Mouse (Mus musculus) heart, embryonic 16.5 days (tissue): ENCODE results near the gene Mindy4. TPM values are rescaled to one million over a fixed set of nuclear protein-coding genes. Genes with fewer than 3 reads are reported as not detected.

Experiments
- ATAC-seq: fragments of 200-750 bp; cut with Nextera tagmentation; replicated peaks from 2 replicates; pipeline ENCODE4 v1.8.0; 2017; ENCODE audit warnings: moderate number of reproducible peaks; ENCODE audit not compliant: insufficient read depth, low FRiP score; ENCODE audit errors: extremely low read depth
- H3K27ac ChIP-seq: fragments of 300-500 bp; sonication (generic); 2 replicates; pipeline ENCODE4 v1.5.1; 2014; ENCODE audit warnings: mild to moderate bottlenecking, low read length, control low read depth, moderate library complexity
- H3K27me3 ChIP-seq: fragments of 300-500 bp; sonication (generic); 2 replicates; pipeline ENCODE4 v1.6.1; 2014; ENCODE audit warnings: low read length, mixed read lengths; ENCODE audit not compliant: control insufficient read depth, insufficient read depth
- H3K36me3 ChIP-seq: fragments of 300-500 bp; sonication (generic); 2 replicates; pipeline ENCODE4 v1.6.1; 2014; ENCODE audit not compliant: control insufficient read depth, insufficient read depth
- H3K4me1 ChIP-seq: fragments of 300-500 bp; sonication (generic); 2 replicates; pipeline ENCODE4 v1.6.1; 2014; ENCODE audit warnings: low read length, mixed read lengths; ENCODE audit not compliant: control insufficient read depth, insufficient read depth
- H3K4me2 ChIP-seq: fragments of 300-500 bp; sonication (generic); 2 replicates; pipeline ENCODE4 v1.6.1; 2014; ENCODE audit warnings: low read depth, mild to moderate bottlenecking, control low read depth, low read length
- H3K4me3 ChIP-seq: fragments of 300-500 bp; sonication (generic); 2 replicates; pipeline ENCODE4 v1.5.1; 2014; ENCODE audit warnings: mild to moderate bottlenecking, control low read depth, low read length
- H3K9ac ChIP-seq: fragments of 300-500 bp; sonication (generic); 2 replicates; pipeline ENCODE4 v1.6.1; 2014; ENCODE audit warnings: low read length, control low read depth
- H3K9me3 ChIP-seq: fragments of 300-500 bp; sonication (generic); replicated peaks from 2 replicates; pipeline ENCODE4 v1.6.1; 2016; ENCODE audit warnings: low read length; ENCODE audit not compliant: control insufficient read depth
- WGBS: fragments of 180-500 bp; shearing (Covaris S2); extraction: QIAGEN DNeasy Blood & Tissue Kit; methylation state at CpG from one replicate; pipeline ENCODE4 v1.1.7; 2014; 5-methylcytosine and 5-hydroxymethylcytosine counted together
- polyA plus RNA-seq: library from polyadenylated mRNA; unstranded; fragments of >200 nt; fragmentation: Nextera tagmentation; extraction: Ambion mirVana; gene quantifications from 2 replicates; pipeline ENCODE4 v1.2.1, GENCODE M21; 2015

The Mindy4 gene
- polyA plus RNA-seq, 1 experiment from 2014 or later: 7.0 TPM

DNA sequence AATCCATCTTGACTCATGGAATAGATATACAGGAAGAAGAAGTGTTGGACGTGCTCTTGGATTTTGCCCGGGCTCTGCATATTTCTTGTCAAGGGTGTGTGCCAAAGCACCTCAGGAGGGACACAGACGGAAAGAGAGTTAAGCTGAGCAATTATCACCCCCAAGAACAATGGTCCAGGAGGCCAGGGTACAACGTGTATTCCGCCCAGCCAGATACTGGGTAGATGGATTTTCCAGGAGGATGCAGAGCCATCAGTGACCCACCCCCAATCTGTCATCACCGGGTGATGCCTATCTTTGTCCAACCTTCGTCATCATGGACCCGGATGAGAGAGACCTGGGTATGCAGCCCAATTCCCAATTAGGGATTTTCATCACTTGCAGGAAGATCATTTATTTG lies 42.5 kb downstream of the Mindy4 start:
- no peak overlapping the region; the same call in 1 of the 2 replicates for H3K27ac ChIP-seq
- H3K9me3 ChIP-seq: peaks cover 3% of the 10 kb centered on the region; the same call in 1 of the 2 replicates
- H3K4me1 ChIP-seq: peaks cover 13% of the 10 kb centered on the region
- H3K27me3 ChIP-seq: no peaks in the 10 kb centered on the region
- no peaks in the 10 kb centered on the region for H3K36me3 ChIP-seq
- no peak overlapping the region for H3K4me3 ChIP-seq
- H3K9ac ChIP-seq: no peak overlapping the region
- ATAC-seq: no peak
- WGBS: 65% methylated on average over 8 of the region's 8 CpGs
- H3K4me2 ChIP-seq: no peak overlapping the region

- no peaks in the 10 kb centered on the region for H3K27me3 ChIP-seq
- no peak for ATAC-seq
- H3K9ac ChIP-seq: no peak overlapping the region
- no peak overlapping the region for H3K27ac ChIP-seq
- no peaks in the 10 kb centered on the region for H3K36me3 ChIP-seq
- no peak overlapping the region for H3K4me2 ChIP-seq
- 86% methylated on average over 7 of the region's 7 CpGs for WGBS
- H3K4me1 ChIP-seq: peaks cover 7% of the 10 kb centered on the region
- peaks cover 3% of the 10 kb centered on the region; the same call in 1 of the 2 replicates for H3K9me3 ChIP-seq
- no peak overlapping the region for H3K4me3 ChIP-seq
Measured at GRCm38 (mm10) chr6:55246441-55246840, 43.3 kb downstream of the Mindy4 start.

DNA sequence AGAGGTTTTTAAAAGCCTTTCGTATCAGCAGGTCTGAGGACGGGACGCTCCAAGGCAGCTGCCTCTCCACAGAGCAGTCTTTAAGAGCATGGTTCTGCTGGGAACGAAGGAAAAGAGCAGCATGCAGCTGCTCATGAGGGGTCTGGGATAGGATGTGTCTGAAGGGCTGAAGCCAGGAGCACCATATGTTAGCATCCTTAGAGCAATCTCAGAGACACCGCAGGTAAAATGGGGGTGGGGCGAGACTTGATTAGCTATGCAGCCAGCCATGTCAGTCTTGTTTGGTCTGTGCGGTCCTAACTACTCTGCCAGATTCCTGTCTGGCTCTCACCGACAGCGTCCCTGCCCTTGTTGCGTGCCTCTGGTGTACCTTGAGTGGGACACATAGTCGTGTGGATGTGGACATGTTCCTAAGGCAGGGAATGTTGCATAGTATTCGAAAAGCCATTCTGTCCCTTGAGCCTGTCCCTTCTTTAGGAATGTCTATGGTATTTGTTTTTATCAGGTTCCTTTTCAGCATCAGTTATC lies 43.8 kb downstream of the Mindy4 start:
- H3K9ac ChIP-seq: no peak overlapping the region
- peaks cover 3% of the 10 kb centered on the region; the same call in 1 of the 2 replicates for H3K9me3 ChIP-seq
- H3K27me3 ChIP-seq: no peaks in the 10 kb centered on the region
- H3K27ac ChIP-seq: no peak overlapping the region
- H3K36me3 ChIP-seq: no peaks in the 10 kb centered on the region
- ATAC-seq: no peak
- H3K4me2 ChIP-seq: no peak overlapping the region
- peaks cover 2% of the 10 kb centered on the region for H3K4me1 ChIP-seq
- H3K4me3 ChIP-seq: no peak overlapping the region
- WGBS: 81% methylated on average over 12 of the region's 12 CpGs

DNA sequence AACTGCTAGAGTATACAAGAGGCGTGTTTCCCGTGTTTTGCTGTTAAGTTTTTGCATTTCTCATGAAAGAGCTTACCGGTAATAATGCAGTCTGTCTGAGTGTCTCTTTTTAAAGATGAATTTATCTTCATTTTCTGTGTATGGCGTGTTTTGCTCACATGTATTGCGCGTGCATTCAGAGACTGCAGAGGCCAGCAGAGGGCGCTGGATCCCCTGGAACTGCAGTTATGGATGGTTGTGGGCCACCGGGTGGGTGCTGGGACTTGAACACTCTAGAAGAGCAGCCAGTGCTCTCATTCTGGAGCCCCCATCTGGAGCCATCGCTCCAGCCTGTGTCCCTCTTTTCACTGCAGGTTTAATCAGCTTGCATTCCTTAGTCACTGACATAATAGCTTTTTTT lies 46.1 kb downstream of the Mindy4 start:
- H3K4me1 ChIP-seq: no peaks in the 10 kb centered on the region
- no peak for ATAC-seq
- 88% methylated on average over 9 of the region's 9 CpGs for WGBS

DNA sequence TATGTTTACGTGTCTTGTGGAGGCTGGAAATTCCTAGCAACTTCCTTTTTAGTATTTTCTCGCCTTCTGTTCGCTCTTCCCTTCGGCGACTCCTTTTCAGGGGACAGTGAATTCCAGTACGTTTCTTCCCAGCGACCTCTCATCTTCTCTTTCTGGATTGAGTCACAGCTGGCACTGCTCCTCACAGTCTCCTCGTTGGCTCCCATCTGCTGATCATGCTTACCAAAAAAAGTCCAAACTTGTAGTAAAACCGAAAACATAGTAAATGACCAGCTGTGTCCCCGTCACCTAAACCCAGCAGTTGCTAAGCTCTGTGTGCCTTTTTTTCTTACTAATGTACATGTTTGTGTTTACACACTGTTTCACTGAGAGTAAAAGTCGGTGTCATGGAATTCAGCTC lies 47.6 kb downstream of the Mindy4 start:
- Histone ChIP-seq H3K27ac (peak overlapping the region; percentile 37; the same call in 1 of the 2 replicates), H3K9me3 (peaks cover 3% of the 10 kb centered on the region; the same call in 1 of the 2 replicates), H3K4me2 (no peak overlapping the region), H3K9ac (no peak overlapping the region), H3K36me3 (no peaks in the 10 kb centered on the region), H3K4me3 (no peak overlapping the region), H3K27me3 (no peaks in the 10 kb centered on the region), H3K4me1 (no peaks in the 10 kb centered on the region)
- no peak for ATAC-seq
- 68% methylated on average over 11 of the region's 11 CpGs for WGBS

More for the DNA sequence above, 46.1 kb downstream of the Mindy4 start:
- no peak overlapping the region for H3K4me3 ChIP-seq
- no peaks in the 10 kb centered on the region for H3K36me3 ChIP-seq
- H3K4me2 ChIP-seq: no peak overlapping the region
- no peaks in the 10 kb centered on the region for H3K27me3 ChIP-seq
- no peak overlapping the region for H3K27ac ChIP-seq
- H3K9me3 ChIP-seq: peaks cover 3% of the 10 kb centered on the region; the same call in 1 of the 2 replicates
- no peak overlapping the region for H3K9ac ChIP-seq

DNA sequence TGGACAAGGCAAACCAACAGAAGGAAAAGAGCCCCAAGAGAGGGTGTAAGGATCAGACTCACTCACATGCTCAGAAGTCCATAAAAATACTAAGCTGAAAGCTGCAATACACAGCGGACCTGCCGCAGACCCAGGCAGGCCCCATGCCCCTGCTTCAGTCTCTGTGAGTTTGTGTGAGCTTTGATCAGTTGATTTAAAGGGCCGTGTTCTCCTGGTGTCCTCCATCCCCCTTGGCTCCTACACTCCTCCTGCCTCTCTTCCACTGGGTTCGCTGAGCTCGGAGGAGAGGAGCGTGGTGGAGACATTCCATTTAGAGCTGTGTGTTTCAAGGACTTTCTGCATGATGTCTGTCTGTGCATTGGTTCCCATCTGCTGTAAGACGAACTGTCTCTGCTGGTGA lies 48.4 kb downstream of the Mindy4 start:
- ATAC-seq: no peak
- Histone ChIP-seq H3K27me3 (no peaks in the 10 kb centered on the region), H3K4me2 (no peak overlapping the region), H3K9me3 (peaks cover 3% of the 10 kb centered on the region; the same call in 1 of the 2 replicates), H3K36me3 (no peaks in the 10 kb centered on the region), H3K27ac (no peak overlapping the region; the same call in 1 of the 2 replicates), H3K4me3 (no peak overlapping the region), H3K4me1 (no peaks in the 10 kb centered on the region), H3K9ac (no peak overlapping the region)
- WGBS: 67% methylated on average over 7 of the region's 7 CpGs

DNA sequence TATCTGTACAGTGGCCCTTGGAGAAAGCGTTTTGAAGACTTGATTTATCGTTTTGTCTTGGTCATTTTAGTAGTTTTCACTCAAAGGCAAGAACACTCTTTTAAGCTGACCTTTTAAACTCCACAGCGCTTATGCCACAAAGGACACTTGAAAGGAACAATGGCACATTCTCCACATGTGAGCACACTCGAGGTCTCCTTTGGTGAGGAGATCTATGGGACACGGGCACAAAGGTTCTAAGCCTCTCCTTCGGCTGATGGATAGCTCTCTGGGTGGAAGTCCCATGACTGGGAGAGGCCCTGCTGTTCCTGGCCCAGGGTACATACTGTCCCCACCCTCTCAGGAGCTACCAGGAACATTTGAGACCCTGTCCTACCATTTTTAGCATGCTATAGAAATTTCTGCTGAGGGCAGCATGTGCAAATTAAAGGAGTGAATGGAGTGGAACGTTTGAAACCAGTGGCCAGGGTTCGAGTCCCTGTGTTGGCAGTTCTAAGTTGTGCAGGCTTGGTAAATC lies 49.6 kb downstream of the Mindy4 start:
- H3K4me3 ChIP-seq: no peak overlapping the region
- H3K9me3 ChIP-seq: peaks cover 3% of the 10 kb centered on the region; the same call in 1 of the 2 replicates
- H3K27me3 ChIP-seq: no peaks in the 10 kb centered on the region
- no peak overlapping the region for H3K27ac ChIP-seq
- no peaks in the 10 kb centered on the region for H3K4me1 ChIP-seq
- no peaks in the 10 kb centered on the region for H3K36me3 ChIP-seq
- H3K4me2 ChIP-seq: no peak overlapping the region
- no peak for ATAC-seq
- H3K9ac ChIP-seq: no peak overlapping the region
- WGBS: 76% methylated on average over 8 of the region's 8 CpGs

DNA sequence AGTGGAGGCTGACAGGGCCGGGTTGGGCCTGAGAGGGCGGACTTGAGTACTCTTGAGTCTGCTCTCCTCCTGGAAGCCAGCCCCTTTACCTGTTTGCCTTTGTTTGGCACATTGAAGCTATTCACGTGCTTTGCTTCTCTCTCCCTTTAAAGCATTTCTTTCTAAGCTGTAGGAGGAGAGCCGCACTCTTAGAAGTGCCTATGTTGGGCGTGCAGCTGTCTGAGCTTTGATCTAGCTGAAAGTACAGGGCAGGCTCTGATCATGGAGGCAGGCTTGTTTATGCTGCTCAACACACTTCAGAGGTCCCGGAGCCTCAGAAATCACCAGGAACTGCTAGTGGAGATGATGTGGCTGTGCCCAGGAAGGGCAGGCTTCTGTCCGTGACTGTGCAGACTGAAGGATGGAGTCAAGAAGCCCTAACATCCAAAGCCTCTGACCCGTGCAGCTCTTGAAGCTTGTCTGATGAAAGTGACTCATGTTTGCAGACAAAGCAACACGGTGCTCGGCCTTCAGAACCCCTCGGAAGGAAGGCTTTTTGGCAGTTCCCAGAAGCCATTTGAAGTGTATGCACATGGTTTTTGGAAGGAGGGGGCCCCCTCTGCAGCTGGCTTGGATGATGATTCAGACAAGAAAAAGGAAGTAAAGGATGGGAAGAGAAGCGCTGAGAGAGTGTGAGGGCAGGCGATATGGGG lies 53.5 kb downstream of the Mindy4 start:
- H3K27me3 ChIP-seq: no peaks in the 10 kb centered on the region
- no peak overlapping the region for H3K4me2 ChIP-seq
- no peak overlapping the region for H3K9ac ChIP-seq
- ATAC-seq: no peak
- H3K4me1 ChIP-seq: peaks cover 6% of the 10 kb centered on the region; the same call in 1 of the 2 replicates
- peak overlapping the region; percentile 9; the same call in 1 of the 2 replicates for H3K27ac ChIP-seq
- no peak overlapping the region for H3K4me3 ChIP-seq
- no peaks in the 10 kb centered on the region for H3K9me3 ChIP-seq
- H3K36me3 ChIP-seq: no peaks in the 10 kb centered on the region
- WGBS: 67% methylated on average over 13 of the region's 13 CpGs

DNA sequence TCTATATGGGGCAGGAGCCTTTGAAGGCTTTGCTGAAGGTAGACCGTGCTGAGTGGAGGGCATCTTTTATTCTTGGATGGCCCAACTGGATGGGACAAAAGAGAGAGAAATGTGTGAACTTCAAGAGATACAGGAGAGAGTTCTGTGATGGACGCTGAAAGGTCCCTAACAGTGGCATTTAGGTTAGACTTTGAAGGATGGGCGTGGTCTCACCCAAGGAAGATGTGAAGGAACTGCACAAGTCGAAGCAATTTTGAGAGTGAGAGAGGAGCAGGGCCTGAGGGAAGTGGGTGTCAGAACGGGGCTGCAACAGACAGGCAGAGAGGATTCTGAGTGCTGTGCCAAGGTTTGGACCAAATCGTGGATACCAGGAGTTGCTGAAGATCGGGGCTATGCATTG lies 54.1 kb downstream of the Mindy4 start:
- 83% methylated on average over 7 of the region's 7 CpGs for WGBS
- Histone ChIP-seq H3K9me3 (no peaks in the 10 kb centered on the region), H3K9ac (no peak overlapping the region), H3K27ac (peak overlapping the region; percentile 9; the same call in 1 of the 2 replicates), H3K4me1 (peaks cover 6% of the 10 kb centered on the region; the same call in 1 of the 2 replicates), H3K4me2 (no peak overlapping the region), H3K27me3 (no peaks in the 10 kb centered on the region), H3K4me3 (no peak overlapping the region), H3K36me3 (no peaks in the 10 kb centered on the region)
- ATAC-seq: no peak
